Mouse (Mus musculus): ENCODE results near the gene Rassf10.

DNA sequence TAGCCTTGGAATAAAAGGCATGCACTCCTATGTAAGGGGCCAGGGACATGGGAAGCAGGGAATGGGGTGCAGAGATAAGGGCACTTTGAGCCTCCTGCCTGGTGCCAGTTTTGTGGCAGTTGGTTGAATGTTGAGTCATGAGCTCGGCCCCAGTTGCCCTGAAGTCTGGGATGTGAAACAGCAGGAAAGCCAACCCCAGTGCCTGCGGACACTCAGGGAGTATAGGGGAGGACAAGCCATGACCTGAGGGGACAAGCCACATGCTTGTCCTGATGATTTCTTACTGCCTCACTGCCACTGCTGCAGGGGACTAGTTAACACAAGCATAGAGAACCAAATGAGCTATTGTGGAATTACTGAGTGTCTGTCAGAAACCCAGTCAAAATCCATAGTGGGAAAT lies 46.3 kb upstream of the Rassf10 start:
- TF ChIP-seq GATA1 (IDR thresholded peaks at IDR 0.05; ENCODE audit: borderline replicate concordance, low read length) (no peak), FLI1 (IDR thresholded peaks at IDR 0.05; ENCODE audit: low read length) (no peak)
